Mouse (Mus musculus) mesoderm, embryonic 11.5 days (tissue): ENCODE measurements around the gene Lamc3.

Experiments
- DNase-seq: peaks from one replicate; pipeline ENCODE4 v3.0.0-alpha.2; 2012; ENCODE audit warnings: low read depth, low spot score

Gene Lamc3

DNA sequence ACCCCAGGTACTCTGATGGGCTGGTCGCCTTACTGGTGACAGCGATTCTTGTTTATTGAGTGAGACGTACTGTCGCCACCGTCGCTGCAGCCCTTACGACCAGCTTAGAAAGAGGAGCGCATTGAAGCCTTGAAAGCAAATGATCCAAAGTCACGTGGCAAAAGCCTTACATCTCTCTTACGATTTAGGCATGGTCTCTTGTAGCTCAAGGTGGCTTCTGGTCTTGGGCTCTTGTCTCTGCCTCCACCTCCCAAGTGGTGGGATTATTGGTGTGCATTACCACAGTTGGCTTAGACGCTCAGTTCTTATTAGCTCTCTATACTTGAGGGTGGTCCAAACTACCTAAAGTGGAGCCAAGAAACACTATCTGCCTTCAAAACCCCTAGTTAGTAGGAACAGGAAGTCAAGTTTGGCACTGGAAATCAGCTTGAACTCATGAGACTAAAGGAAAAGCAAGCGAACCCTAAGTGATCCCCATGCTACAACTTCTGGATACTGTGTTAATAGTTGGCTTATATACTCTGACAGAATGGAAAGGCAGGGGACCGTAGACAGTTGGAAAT is 87.8 kb downstream of the Lamc3 start:
- DNase-seq, result no peak

DNA sequence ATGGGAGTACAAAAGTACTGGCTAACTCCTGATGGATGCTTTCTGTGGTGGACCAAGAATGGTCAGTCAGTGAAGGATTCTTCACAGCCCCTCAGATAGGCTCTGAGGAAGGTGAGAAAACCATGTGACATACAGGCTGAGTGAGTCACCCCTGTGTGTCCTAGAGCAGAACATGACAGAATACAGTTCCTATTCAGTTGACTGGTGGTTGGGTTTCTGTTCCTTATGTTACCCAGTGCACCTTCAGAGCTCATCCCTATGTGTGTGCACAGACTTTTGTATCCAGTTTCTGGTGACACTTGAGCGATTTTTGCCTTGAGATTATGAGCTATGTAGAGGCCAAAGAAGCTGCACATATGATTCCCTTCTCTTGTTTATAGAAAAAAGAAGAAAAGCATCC is 100.7 kb downstream of the Lamc3 start:
- DNase-seq, result no peak

DNA sequence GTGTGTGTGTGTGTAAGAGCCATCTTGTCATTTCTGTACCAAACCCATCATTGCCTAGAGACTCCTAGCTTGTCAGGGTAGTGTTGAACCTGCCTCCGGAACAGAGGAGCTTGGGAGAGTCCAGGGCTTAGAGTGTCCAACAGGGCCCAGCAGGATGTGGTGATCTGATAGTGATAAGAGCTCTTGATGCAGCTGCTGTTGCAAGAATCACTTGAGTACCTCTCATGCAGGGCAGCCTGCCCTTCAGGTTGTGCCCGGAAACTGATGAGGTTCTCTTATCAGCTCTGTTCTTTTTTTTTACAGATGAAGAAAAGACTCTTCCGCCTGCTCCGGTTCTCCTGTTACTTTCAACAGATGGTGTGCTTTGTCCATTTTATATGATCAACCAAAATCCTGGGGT is 103.9 kb downstream of the Lamc3 start:
- no peak for DNase-seq

DNA sequence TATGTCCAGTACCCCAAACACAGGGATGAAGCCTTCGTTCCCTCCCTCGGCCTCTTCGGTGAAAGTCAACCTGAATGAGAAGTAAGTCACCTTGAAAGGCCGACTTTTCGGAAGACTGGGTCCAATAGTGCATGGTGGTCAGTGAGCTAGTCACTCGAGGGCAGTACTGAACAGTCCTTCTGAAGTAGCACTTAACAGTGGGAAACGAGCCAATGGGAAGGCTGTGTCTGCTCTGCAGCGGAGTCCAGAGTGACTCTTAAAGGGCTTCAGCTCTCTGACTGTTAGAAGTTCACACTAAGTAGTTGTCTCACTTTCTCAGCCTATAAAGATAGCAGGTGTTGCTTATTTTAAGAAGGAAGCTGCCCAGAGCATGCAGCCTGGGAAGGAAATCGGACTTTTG is 107.8 kb downstream of the Lamc3 start:
- no peak for DNase-seq

DNA sequence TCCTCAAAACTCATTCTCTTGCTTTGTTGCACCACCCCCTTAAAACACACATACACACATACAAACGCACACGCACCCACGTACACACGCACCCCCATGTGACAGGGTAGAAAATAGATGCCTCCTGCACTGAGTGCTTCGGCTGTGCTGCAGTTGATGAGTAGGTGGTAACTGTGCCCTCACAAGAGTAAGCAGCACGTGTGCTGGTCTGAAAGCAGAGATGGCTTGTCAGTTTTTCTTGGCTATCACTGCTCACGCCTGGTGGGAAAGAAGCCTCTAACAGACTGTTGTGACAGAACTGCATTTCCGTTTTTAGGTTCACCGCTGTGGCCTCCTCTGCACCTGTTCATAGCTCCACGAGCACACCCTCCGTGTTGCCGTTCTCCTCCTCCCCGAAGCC is 109.0 kb downstream of the Lamc3 start:
- no peak for DNase-seq
